Mouse (Mus musculus): ENCODE measurements at regions not wholly inside any gene's neighbourhood (a gene's known extent, or its start where the extent isn't known, plus 50 kb on each side); places are given as distances from the start of the nearest gene placed in this dataset.

DNA sequence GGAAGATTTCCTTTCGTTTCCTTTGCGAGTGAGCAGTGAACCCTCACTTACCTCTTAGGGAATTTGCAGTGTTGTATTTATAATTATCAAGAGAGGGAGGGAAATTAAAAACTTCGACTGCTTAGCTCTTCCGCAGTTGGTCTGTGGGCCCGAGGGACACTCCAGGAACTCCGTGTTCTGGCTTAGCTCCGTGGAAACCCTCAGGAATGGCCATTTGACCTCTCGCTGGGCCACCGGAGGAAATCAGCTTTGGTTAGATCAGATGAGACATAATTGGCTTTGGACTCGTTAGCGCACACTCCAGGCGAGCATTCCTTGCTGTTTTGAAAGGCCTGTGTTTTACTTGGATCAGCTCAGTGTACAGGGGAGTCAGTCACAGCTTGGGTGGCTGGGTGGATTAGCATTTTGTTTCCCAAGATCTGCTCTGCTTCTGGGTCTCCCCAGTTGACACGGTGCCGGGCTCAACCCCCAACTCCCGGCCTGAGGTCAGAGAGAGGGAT, 74.9 kb upstream of the Shisa3 start:
- Histone ChIP-seq H3K4me1 (ENCODE audit: control insufficient read depth, insufficient read depth, low read length) (0 out of 2 replicates have a peak, but pooled peaks cover 3% of the 10 kb centered on the region), H3K36me3 (ENCODE audit: control insufficient read depth, insufficient read depth, low read length) (no peaks in the 10 kb centered on the region), H3K4me2 (ENCODE audit: low read length) (peak overlapping the region; percentile 48), H3K4me3 (ENCODE audit: low read depth, low read length) (peak overlapping the region; percentile 18), H3K27ac (ENCODE audit: low read depth, low read length) (no peak overlapping the region), H3K27me3 (replicated peaks; ENCODE audit: control insufficient read depth, insufficient read depth, low read length) (no peaks in the 10 kb centered on the region), H3K9ac (ENCODE audit: low read length) (peak overlapping the region; percentile 33; the same call in 1 of the 2 replicates), H3K9me3 (replicated peaks; ENCODE audit: control insufficient read depth, low read length) (no peaks in the 10 kb centered on the region)
- ATAC-seq (peak; percentile 58), DNase-seq (ENCODE audit: low spot score) (peak; percentile 32)
- WGBS = 4% methylated on average over 15 of the region's 15 CpGs

GRCm38 (mm10) chr5:67534056-67534455, 73.6 kb upstream of the Shisa3 start:
- 86% methylated on average over 7 of the region's 7 CpGs for WGBS
- no peaks in the 10 kb centered on the region for H3K36me3 ChIP-seq (ENCODE audit: control insufficient read depth, insufficient read depth, low read length)
- H3K4me2 ChIP-seq (ENCODE audit: low read length) = no peak overlapping the region
- ATAC-seq (no peak), DNase-seq (ENCODE audit: low spot score) (peak; percentile 9)
- no peaks in the 10 kb centered on the region for H3K9me3 ChIP-seq (replicated peaks; ENCODE audit: control insufficient read depth, low read length)
- no peak overlapping the region for H3K9ac ChIP-seq (ENCODE audit: low read length)
- H3K27me3 ChIP-seq (replicated peaks; ENCODE audit: control insufficient read depth, insufficient read depth, low read length) = no peaks in the 10 kb centered on the region
- H3K4me3 ChIP-seq (ENCODE audit: low read depth, low read length) = no peak overlapping the region
- 0 out of 2 replicates have a peak, but pooled peaks cover 3% of the 10 kb centered on the region for H3K4me1 ChIP-seq (ENCODE audit: control insufficient read depth, insufficient read depth, low read length)
- H3K27ac ChIP-seq (ENCODE audit: low read depth, low read length) = no peak overlapping the region

DNA sequence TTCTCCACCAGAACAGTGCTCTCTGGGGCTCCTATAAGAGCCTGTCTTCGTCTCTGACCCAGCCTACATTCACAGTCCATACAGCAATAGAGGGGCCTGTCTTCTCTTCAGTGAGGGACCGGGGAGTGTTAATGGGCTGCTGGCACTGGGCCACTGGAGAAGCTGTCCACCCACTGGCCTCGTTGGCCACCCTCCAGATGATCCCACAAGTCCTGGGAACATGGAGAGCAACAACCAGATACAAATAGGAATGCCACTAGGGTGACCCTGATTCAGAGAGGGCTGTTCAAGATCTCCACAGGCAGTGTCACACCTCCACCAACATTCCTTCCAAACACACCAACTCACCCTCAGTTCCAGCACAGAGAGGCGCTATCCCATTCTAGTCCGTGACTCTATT, 69.7 kb upstream of the Shisa3 start:
- ATAC-seq = no peak
- 57% methylated on average over 5 of the region's 5 CpGs for WGBS

GRCm38 (mm10) chr5:67539591-67540238, 68.0 kb upstream of the Shisa3 start:
- DNase-seq (ENCODE audit: low spot score) (no peak), ATAC-seq (no peak)
- Histone ChIP-seq H3K36me3 (ENCODE audit: control insufficient read depth, insufficient read depth, low read length) (no peaks in the 10 kb centered on the region), H3K4me1 (ENCODE audit: control insufficient read depth, insufficient read depth, low read length) (no peaks in the 10 kb centered on the region), H3K9ac (ENCODE audit: low read length) (no peak overlapping the region), H3K27me3 (replicated peaks; ENCODE audit: control insufficient read depth, insufficient read depth, low read length) (no peaks in the 10 kb centered on the region), H3K9me3 (replicated peaks; ENCODE audit: control insufficient read depth, low read length) (no peaks in the 10 kb centered on the region), H3K4me2 (ENCODE audit: low read length) (no peak overlapping the region), H3K27ac (ENCODE audit: low read depth, low read length) (no peak overlapping the region), H3K4me3 (ENCODE audit: low read depth, low read length) (no peak overlapping the region)
- WGBS = 73% methylated on average over 8 of the region's 8 CpGs

More for the DNA sequence above, 69.7 kb upstream of the Shisa3 start:
- Histone ChIP-seq H3K27me3 (replicated peaks; ENCODE audit: control insufficient read depth, insufficient read depth, low read length) (no peaks in the 10 kb centered on the region), H3K27ac (ENCODE audit: low read depth, low read length) (no peak overlapping the region), H3K36me3 (ENCODE audit: control insufficient read depth, insufficient read depth, low read length) (no peaks in the 10 kb centered on the region), H3K9ac (ENCODE audit: low read length) (no peak overlapping the region), H3K4me1 (ENCODE audit: control insufficient read depth, insufficient read depth, low read length) (0 out of 2 replicates have a peak, but pooled peaks cover under 1% of the 10 kb centered on the region), H3K4me2 (ENCODE audit: low read length) (no peak overlapping the region), H3K9me3 (replicated peaks; ENCODE audit: control insufficient read depth, low read length) (no peaks in the 10 kb centered on the region), H3K4me3 (ENCODE audit: low read depth, low read length) (no peak overlapping the region)
- DNase-seq (ENCODE audit: low spot score) = no peak

GRCm38 (mm10) chr5:67541867-67542266, 65.8 kb upstream of the Shisa3 start:
- no peak overlapping the region for H3K27ac ChIP-seq (ENCODE audit: low read depth, low read length)
- H3K4me3 ChIP-seq (ENCODE audit: low read depth, low read length) = no peak overlapping the region
- no peak for ATAC-seq
- H3K4me1 ChIP-seq (ENCODE audit: control insufficient read depth, insufficient read depth, low read length) = no peaks in the 10 kb centered on the region
- peak; percentile 7 for DNase-seq (ENCODE audit: low spot score)
- H3K4me2 ChIP-seq (ENCODE audit: low read length) = no peak overlapping the region
- H3K27me3 ChIP-seq (replicated peaks; ENCODE audit: control insufficient read depth, insufficient read depth, low read length) = no peaks in the 10 kb centered on the region
- H3K9ac ChIP-seq (ENCODE audit: low read length) = no peak overlapping the region
- H3K9me3 ChIP-seq (replicated peaks; ENCODE audit: control insufficient read depth, low read length) = 0 out of 2 replicates have a peak, but pooled peaks cover 3% of the 10 kb centered on the region
- no peaks in the 10 kb centered on the region for H3K36me3 ChIP-seq (ENCODE audit: control insufficient read depth, insufficient read depth, low read length)
- WGBS = 81% methylated on average over 3 of the region's 3 CpGs

GRCm38 (mm10) chr5:67544028-67544589, 63.6 kb upstream of the Shisa3 start:
- H3K9me3 ChIP-seq (replicated peaks; ENCODE audit: control insufficient read depth, low read length) = 0 out of 2 replicates have a peak, but pooled peaks cover 3% of the 10 kb centered on the region
- no peak overlapping the region for H3K4me2 ChIP-seq (ENCODE audit: low read length)
- no peaks in the 10 kb centered on the region for H3K4me1 ChIP-seq (ENCODE audit: control insufficient read depth, insufficient read depth, low read length)

GRCm38 (mm10) chr5:67550257-67550656, 57.4 kb upstream of the Shisa3 start:
- ATAC-seq (no peak), DNase-seq (ENCODE audit: low spot score) (no peak)
- no peak overlapping the region for H3K9ac ChIP-seq (ENCODE audit: low read length)
- H3K4me2 ChIP-seq (ENCODE audit: low read length) = no peak overlapping the region
- 0 out of 2 replicates have a peak, but pooled peaks cover 3% of the 10 kb centered on the region for H3K9me3 ChIP-seq (replicated peaks; ENCODE audit: control insufficient read depth, low read length)
- WGBS = 92% methylated on average over 6 of the region's 6 CpGs
- no peaks in the 10 kb centered on the region for H3K36me3 ChIP-seq (ENCODE audit: control insufficient read depth, insufficient read depth, low read length)
- no peaks in the 10 kb centered on the region for H3K27me3 ChIP-seq (replicated peaks; ENCODE audit: control insufficient read depth, insufficient read depth, low read length)
- H3K4me1 ChIP-seq (ENCODE audit: control insufficient read depth, insufficient read depth, low read length) = no peaks in the 10 kb centered on the region
- no peak overlapping the region for H3K4me3 ChIP-seq (ENCODE audit: low read depth, low read length)
- H3K27ac ChIP-seq (ENCODE audit: low read depth, low read length) = no peak overlapping the region

More at GRCm38 (mm10) chr5:67544028-67544589, 63.6 kb upstream of the Shisa3 start:
- H3K27ac ChIP-seq (ENCODE audit: low read depth, low read length) = no peak overlapping the region
- WGBS = 90% methylated on average over 9 of the region's 9 CpGs
- no peaks in the 10 kb centered on the region for H3K27me3 ChIP-seq (replicated peaks; ENCODE audit: control insufficient read depth, insufficient read depth, low read length)
- DNase-seq (ENCODE audit: low spot score) (no peak), ATAC-seq (no peak)
- no peak overlapping the region for H3K4me3 ChIP-seq (ENCODE audit: low read depth, low read length)
- H3K9ac ChIP-seq (ENCODE audit: low read length) = no peak overlapping the region
- H3K36me3 ChIP-seq (ENCODE audit: control insufficient read depth, insufficient read depth, low read length) = no peaks in the 10 kb centered on the region

- H3K9ac ChIP-seq (ENCODE audit: low read length) = no peak overlapping the region
- no peaks in the 10 kb centered on the region for H3K4me1 ChIP-seq (ENCODE audit: control insufficient read depth, insufficient read depth, low read length)
- no peak overlapping the region for H3K27ac ChIP-seq (ENCODE audit: low read depth, low read length)
- H3K9me3 ChIP-seq (replicated peaks; ENCODE audit: control insufficient read depth, low read length) = no peaks in the 10 kb centered on the region
- H3K4me2 ChIP-seq (ENCODE audit: low read length) = no peak overlapping the region
- DNase-seq (ENCODE audit: low spot score) = no peak
- 86% methylated on average over 6 of the region's 6 CpGs for WGBS
- no peak for ATAC-seq
- H3K4me3 ChIP-seq (ENCODE audit: low read depth, low read length) = no peak overlapping the region
- H3K36me3 ChIP-seq (ENCODE audit: control insufficient read depth, insufficient read depth, low read length) = no peaks in the 10 kb centered on the region
- H3K27me3 ChIP-seq (replicated peaks; ENCODE audit: control insufficient read depth, insufficient read depth, low read length) = no peaks in the 10 kb centered on the region
These were observed 55.9 kb upstream of the Shisa3 start for GRCm38 (mm10) chr5:67551668-67552390.
